Mouse (Mus musculus) embryo, embryonic 9.5 days (tissue): Measurements from ENCODE around the gene Map2k1.

Source experiments
- DNase-seq: peaks from one replicate; pipeline ENCODE4 v3.0.0-alpha.2; 2017; ENCODE audit errors: extremely low spot score

The Map2k1 gene

DNA sequence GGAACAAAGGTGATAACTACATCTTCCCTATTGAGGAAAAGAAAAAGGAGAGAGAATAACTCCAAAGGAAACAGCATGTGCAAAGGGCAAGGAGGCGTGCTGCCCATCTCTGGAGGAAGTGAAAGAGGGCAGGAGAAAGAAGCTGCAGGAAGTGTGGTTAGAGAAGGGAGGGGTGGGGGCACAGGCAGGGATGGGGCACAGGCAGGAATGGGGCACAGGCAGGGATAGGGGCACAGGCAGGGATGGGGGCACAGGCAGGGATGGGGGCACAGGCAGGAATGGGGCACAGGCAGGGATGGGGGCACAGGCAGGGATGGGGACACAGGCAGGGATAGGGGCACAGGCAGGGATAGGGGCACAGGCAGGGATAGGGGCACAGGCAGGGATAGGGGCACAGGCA, 4.1 kb downstream of the Map2k1 start:
- no peak for DNase-seq

DNA sequence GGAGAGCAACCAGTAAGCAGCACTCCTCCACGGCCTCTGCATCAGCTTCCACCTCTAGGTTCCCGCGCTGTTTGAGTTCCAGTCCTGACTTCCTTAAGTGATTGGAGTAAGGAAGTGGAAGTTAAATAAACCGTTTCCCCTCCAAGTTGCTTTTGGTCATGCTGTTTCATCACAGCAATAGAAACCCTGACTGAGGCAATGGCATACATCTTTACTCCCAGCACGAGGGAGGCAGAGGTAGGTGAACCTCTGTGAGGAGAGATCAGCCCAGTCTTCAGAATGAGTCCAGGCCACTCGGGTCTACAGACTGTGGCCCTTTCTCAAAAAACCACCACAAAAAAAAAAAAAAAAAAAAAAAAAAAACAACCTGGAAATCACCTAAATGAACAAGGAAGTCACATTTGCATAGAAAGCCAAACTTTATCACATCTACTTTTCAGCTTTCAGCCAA, 11.0 kb downstream of the Map2k1 start:
- no peak for DNase-seq

DNA sequence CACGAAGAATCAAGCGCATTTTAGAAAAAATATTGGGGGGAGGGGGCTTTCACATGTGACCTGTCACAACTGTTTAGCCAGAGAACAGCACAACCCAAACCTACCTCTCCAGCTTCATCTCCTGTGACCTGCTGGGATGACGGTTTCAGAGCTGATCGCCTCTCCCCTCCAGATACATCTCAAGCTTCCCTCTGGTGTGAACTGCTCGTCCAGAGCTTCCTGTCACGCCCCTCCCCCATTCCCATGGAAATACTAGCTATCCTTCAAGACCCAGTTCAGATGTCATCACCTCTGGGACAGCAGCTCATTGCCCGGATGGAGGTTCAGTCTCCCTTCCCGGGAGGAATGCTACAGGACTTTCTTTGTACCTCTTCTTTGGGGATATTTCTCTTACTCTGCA, 12.8 kb downstream of the Map2k1 start:
- peak; percentile 59 for DNase-seq

DNA sequence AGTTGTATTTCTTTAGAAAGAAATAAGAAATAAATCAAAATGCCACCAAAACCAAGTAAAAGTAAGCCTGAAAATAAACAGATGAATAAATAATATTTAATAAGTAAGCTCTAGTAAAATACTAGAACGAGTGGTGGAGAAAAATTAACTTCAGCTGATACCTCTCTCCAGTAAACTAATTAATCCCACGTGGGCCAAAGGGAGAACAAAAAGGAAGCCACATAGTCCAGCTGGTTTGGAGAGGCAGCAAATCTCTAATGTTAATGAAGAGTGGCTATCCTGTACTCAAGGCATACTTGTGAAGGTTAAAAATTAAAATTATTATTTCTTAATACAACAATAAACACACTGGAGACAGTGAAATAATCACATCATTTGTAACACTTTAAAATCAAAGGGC, 13.3 kb downstream of the Map2k1 start:
- DNase-seq, result no peak

GRCm38 (mm10) chr9:64236056-64236455, 17.4 kb downstream of the Map2k1 start:
- no peak for DNase-seq

DNA sequence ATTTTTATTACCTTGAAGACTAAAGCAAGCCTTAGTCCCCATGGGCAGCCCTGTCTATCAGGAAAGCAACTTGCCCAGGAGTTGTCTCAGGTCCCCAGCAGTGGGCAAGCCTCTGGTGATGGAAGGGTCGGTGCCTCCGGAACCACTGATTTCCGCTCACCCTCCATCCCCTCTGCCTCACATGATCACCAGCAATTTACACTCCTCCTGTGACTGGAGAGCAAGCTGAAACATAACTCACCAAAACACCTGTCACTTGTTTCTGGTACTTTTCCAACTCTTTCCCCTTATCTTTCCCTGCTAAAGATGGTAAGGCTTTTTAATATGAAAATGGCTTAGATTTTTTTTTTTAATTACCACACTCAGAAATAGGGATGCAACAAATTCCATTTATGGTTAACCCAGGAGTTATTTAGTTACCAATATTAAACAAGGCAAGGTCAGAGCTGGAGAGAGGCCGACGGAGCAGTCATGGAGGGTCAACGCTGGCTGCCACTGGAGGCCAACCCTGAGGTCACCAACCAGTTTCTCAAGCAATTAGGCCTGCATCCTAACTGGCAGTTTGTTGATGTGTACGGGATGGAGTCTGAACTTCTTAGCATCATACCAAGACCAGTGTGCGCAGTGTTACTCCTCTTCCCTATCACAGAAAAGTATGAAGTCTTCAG, 18.5 kb downstream of the Map2k1 start, which contains the start of gene Uchl4:
Gene Uchl4, plus strand, starts transcription at position 434 of the 668 bp plus-strand sequence.
- no peak for DNase-seq

DNA sequence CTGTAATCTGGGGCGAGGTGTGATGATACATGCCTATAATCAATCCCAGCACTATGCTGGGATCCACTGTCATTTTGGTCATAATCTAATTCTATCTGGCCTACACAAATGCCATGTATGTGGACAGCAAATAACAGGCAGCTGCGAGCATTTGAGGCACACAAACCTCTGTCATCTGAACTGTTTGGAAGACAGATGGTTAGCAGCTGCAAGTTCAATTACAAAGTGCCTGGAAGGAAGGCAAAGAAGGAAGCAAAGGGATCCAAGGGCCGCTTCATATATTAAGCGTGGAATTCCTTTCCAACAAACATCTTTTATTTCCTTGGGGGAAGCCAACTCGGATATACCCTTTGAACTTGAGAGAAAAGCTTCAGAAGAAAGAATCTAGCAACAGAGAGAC, 19.8 kb downstream of the Map2k1 start:
- DNase-seq, result no peak

GRCm38 (mm10) chr9:64232257-64232957, 21.0 kb downstream of the Map2k1 start:
- peak; percentile 13 for DNase-seq

DNA sequence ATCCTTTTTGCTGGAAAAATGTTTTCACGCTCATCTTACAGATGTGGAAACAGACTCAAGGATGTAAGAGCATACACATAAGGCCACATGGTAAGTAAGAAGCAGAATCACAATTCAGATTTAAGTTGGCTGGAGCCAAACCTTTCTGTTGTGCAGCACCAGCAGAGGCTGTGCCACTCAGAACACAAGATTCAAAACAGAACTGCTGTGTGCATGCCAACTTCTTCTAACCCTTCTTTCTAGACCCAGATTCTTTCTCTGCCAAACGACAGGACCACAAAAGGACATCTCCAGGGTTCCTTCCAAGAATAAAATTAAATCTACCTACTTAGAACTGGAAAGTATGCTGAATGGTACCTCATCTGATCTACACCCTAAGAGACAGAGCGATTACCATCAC, 21.8 kb downstream of the Map2k1 start:
- no peak for DNase-seq

GRCm38 (mm10) chr9:64231171-64231570, 22.3 kb downstream of the Map2k1 start:
- no peak for DNase-seq

DNA sequence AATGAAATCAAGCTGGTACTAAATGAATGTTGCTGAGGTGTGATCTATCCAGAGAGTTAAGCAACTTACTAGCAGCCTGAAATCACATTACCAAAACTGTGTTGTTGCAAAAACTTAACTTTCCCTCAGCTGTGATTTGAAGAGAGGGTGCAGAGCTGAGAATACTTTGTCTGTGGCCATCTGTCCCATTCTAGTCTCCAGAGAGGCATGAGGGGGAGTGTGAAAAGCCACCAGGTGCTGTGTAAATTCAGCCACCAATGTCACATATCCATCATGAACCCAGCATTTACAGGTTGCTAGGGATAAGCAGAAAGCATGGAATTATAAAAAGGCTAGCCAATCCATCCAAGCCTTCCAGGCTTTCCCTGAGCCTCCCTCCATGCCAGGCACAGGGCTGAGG, 24.5 kb downstream of the Map2k1 start:
- no peak for DNase-seq

GRCm38 (mm10) chr9:64227736-64228135, 25.7 kb downstream of the Map2k1 start:
- DNase-seq, result no peak

DNA sequence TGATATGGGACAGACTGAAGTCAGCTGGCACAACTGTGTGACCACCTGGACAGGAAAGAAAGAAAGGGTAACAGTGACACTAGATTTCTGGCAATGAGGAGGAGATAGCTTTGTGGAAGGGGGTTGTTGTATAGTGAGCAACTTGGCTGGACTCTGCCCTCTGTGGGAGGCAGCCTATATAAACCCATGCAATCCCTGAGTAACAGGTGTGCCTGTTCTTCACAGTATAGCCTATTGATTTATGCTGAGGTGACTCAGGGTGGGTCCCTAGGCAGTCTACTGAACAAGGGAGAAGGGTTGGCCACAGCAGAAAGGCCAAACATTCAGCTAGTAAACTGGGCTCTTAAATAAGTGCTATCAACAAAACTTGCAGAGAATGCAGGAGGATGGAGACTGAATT, 27.6 kb downstream of the Map2k1 start:
- DNase-seq, result no peak

DNA sequence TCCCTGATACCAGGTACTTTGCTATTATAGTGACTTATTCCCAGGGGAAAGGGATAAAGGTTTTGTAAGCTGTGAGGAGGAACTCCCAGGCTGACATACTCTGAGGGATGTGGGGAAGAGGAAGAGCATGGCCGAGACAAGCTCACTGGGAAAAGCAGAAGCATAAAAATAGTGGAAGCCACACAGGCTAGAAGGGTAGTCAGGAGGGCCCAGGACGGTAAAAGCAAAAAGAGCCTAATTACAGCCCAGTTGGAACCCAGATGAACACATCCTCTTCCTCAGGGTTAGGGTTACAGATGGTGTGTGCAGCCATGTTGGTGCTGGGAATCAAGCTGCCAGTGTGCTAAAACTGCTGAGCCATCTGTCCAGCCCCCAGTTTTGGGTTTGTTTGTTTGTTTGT, 31.3 kb downstream of the Map2k1 start:
- no peak for DNase-seq

DNA sequence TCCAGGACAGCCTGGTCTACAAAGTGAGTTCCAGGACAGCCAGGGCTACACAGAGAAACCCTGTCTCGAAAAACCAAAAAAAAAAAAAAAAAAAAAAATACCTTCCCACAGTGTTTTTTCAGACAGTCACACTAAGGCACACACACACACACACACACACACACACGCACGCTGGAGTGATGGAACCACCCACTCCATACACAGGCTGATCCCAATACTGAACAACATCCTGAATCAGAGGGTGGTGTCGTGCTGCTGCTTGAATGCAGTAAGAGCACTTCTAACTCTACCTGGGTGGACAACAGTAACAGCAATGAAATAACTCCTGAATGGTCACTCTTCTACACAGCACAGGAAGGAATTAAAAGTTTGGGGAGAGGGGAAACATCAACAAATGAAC, 32.0 kb downstream of the Map2k1 start:
- DNase-seq, result no peak

DNA sequence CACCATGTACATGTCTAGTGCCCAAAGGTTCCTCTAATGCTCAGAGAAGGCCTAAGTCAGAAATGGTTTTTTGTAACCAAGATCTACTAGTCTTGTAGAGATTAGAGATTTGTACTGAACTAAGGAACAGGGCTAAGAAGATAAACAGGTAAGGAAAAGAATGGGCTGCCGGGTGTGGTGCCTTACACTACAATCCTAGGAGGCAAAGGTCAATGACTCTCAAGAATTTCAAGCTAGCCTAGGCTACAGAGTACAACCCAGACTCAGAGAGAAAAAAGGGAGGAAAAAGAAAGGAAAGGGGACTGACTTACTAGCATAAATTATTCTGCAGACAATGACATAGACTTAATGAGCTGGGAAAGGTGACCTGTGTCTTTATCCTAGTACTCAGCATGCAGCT, 32.8 kb downstream of the Map2k1 start:
- no peak for DNase-seq

DNA sequence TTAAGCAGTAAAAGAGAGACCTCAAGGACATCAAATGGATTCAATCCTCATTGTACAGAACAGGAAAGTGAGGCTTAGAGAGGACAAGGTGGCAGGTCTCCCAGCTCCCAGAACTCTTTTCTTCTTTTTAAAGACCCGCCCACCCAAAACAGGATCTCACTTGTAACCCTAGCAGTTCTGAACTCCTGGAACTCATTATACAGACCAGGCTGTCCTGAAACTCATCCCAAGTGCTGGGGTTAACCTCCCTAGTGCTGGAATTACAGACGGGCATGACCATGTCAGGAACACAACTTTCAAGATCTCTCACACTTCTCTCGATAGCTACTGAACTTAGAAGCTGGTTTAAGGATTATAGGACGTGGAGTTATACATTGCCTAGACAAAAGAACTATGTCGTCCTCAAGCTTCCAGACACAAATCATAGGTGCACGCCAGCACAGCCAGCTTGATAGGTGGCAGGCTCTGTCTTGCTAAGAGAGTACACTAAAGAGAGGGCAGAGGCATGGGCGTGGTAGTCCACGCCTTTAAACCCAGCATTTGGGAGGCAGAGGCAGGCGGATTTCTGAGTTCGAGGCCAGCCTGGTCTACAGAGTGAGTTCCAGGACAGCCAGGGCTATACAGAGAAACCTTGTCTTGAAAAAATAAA, 33.5 kb downstream of the Map2k1 start:
- DNase-seq, result no peak

GRCm38 (mm10) chr9:64219305-64219704, 34.1 kb downstream of the Map2k1 start:
- no peak for DNase-seq

GRCm38 (mm10) chr9:64217887-64218286, 35.5 kb downstream of the Map2k1 start:
- no peak for DNase-seq

- DNase-seq, result no peak
These were observed 36.8 kb downstream of the Map2k1 start for GRCm38 (mm10) chr9:64216641-64217040.

DNA sequence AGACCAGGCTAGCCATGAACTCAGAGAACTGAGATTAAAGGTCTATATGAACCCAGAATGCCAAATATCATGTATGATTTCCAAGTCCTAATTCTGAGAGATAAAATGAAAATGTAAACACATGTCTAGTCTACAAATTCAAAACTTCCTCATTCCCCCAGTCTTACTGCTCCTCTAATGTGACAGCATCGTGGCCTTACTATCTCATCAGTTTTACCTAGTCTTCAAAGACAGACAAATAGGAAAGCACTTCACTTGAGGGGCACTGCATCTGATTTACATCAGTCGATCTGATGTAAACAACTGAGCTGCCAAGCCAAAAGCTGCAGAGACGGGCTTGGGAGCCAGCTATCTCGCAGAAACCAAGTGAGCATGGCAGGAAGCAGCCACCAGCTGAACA, 37.3 kb downstream of the Map2k1 start:
- DNase-seq, result no peak

- DNase-seq, result no peak
These were observed 39.0 kb downstream of the Map2k1 start for GRCm38 (mm10) chr9:64214452-64214851.

- no peak for DNase-seq
These were observed 45.8 kb downstream of the Map2k1 start for GRCm38 (mm10) chr9:64207509-64208084.
